Mouse (Mus musculus): ENCODE results near the gene Svbp. TPM values are rescaled to one million over a fixed set of nuclear protein-coding genes. Genes with fewer than 3 reads are reported as not detected.

Gene Svbp
- polyA plus RNA-seq, 1 experiment from 2014 or later, result 301 TPM

GRCm38 (mm10) chr4:119204672-119205071 is 9.6 kb downstream of the Svbp start:
- Histone ChIP-seq H3K27me3 (replicated peaks; ENCODE audit: control insufficient read depth, insufficient read depth, low read length) (no peaks in the 10 kb centered on the region), H3K27ac (ENCODE audit: low read depth, low read length) (no peak overlapping the region), H3K9me3 (replicated peaks; ENCODE audit: control insufficient read depth, low read length) (no peaks in the 10 kb centered on the region), H3K36me3 (ENCODE audit: control insufficient read depth, insufficient read depth, low read length) (peaks cover 16% of the 10 kb centered on the region), H3K9ac (ENCODE audit: low read length) (no peak overlapping the region), H3K4me2 (ENCODE audit: low read length) (no peak overlapping the region), H3K4me3 (ENCODE audit: low read depth, low read length) (no peak overlapping the region), H3K4me1 (ENCODE audit: control insufficient read depth, insufficient read depth, low read length) (no peaks in the 10 kb centered on the region)
- ATAC-seq (peak; percentile 55; the same call in 1 of the 2 replicates), DNase-seq (ENCODE audit: low spot score) (peak; percentile 85)
- WGBS, result 18% methylated on average over 8 of the region's 8 CpGs

DNA sequence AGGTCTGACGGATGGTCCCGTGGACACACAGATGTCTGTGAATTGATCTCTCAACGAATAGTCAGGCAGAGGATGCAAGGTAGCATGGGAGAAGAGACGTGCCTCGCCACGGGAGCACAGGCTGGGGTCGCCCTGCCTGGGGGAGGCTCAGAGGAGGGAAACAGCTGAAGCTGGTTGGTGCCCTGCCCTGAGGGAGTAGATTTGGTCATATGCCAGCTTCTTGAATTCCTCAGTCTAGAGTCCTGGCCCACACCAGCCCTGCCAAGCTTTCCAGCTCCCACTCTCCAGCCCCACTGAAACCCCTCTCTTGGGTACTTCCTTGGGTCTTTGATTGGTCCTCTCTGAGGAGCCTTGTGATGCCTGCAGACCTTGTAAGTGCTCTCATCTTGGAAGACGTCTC is 21.6 kb downstream of the Svbp start:
- no peak overlapping the region for H3K9ac ChIP-seq (ENCODE audit: low read length)
- DNase-seq (ENCODE audit: low spot score) (peak; percentile 17), ATAC-seq (0 out of 2 replicates have a peak, but pooled peaks have one; percentile 37)
- 81% methylated on average over 8 of the region's 8 CpGs for WGBS
- no peaks in the 10 kb centered on the region for H3K27me3 ChIP-seq (replicated peaks; ENCODE audit: control insufficient read depth, insufficient read depth, low read length)
- no peaks in the 10 kb centered on the region for H3K4me1 ChIP-seq (ENCODE audit: control insufficient read depth, insufficient read depth, low read length)
- no peaks in the 10 kb centered on the region for H3K36me3 ChIP-seq (ENCODE audit: control insufficient read depth, insufficient read depth, low read length)
- no peak overlapping the region for H3K4me3 ChIP-seq (ENCODE audit: low read depth, low read length)
- no peak overlapping the region for H3K27ac ChIP-seq (ENCODE audit: low read depth, low read length)
- H3K4me2 ChIP-seq (ENCODE audit: low read length), result no peak overlapping the region
- no peaks in the 10 kb centered on the region for H3K9me3 ChIP-seq (replicated peaks; ENCODE audit: control insufficient read depth, low read length)

DNA sequence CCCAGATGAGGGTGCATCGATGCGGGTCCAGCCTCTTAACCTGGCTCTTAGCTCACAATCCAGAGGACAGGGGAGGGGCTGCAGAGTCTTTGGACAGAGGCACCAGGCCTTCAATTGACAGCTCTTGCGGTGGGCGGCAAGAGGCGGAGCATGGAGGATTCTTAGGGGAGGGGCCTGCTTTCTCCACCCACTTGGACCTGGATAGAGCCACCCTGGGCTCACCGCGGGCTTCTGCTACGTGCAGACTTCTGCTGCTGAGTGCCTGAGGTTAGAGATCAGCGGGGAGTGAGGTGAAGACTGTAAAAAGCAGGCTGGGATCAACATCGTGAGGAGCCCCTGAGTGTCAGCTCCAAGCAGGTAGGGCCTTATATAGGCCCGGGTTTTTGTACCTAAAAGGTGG is 23.1 kb downstream of the Svbp start, which contains the start of gene Tmem269:
Gene Tmem269 (minus strand): TSS at position 49 of the 400 bp plus-strand sequence.
- ATAC-seq, result 0 out of 2 replicates have a peak, but pooled peaks have one; percentile 48
- Histone ChIP-seq H3K36me3 (ENCODE audit: control insufficient read depth, insufficient read depth, low read length) (no peaks in the 10 kb centered on the region), H3K27me3 (replicated peaks; ENCODE audit: control insufficient read depth, insufficient read depth, low read length) (no peaks in the 10 kb centered on the region), H3K4me3 (ENCODE audit: low read depth, low read length) (no peak within 1 kb of the TSS), H3K4me1 (ENCODE audit: control insufficient read depth, insufficient read depth, low read length) (no peaks in the 10 kb centered on the region), H3K4me2 (ENCODE audit: low read length) (no peak within 1 kb of the TSS), H3K9me3 (replicated peaks; ENCODE audit: control insufficient read depth, low read length) (no peaks in the 10 kb centered on the region), H3K27ac (ENCODE audit: low read depth, low read length) (no peak within 1 kb of the TSS), H3K9ac (ENCODE audit: low read length) (no peak within 1 kb of the TSS)
- DNase-seq (ENCODE audit: low spot score), result no peak
- WGBS, result 10% methylated on average over 11 of the region's 11 CpGs

DNA sequence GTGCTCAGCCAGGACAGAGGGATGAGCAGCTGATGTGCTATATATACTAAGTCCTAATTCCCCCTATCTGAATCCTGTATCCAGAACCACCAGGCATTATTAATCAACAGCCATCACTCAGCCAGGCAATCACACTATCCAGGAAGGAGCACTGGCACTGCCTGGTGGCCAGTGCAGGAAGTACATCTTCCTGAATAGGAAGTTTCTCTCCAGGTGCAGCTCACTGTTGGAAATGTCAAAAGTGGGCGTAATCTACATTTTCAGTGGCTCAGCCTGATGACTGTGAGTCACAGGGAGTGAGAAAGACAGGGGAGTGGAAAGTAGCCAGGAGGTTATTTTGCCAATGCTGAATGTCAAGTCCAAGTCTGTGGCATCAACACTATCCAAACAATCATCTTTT is 28.6 kb downstream of the Svbp start:
- ATAC-seq, result no peak; the same call in 1 of the 2 replicates
- 83% methylated on average over 1 of the region's 1 CpGs for WGBS
- Histone ChIP-seq H3K4me3 (ENCODE audit: low read depth, low read length) (no peak overlapping the region), H3K27ac (ENCODE audit: low read depth, low read length) (no peak overlapping the region), H3K36me3 (ENCODE audit: control insufficient read depth, insufficient read depth, low read length) (peaks cover 43% of the 10 kb centered on the region), H3K4me1 (ENCODE audit: control insufficient read depth, insufficient read depth, low read length) (no peaks in the 10 kb centered on the region), H3K4me2 (ENCODE audit: low read length) (no peak overlapping the region), H3K27me3 (replicated peaks; ENCODE audit: control insufficient read depth, insufficient read depth, low read length) (no peaks in the 10 kb centered on the region), H3K9me3 (replicated peaks; ENCODE audit: control insufficient read depth, low read length) (no peaks in the 10 kb centered on the region), H3K9ac (ENCODE audit: low read length) (no peak overlapping the region)
- DNase-seq (ENCODE audit: low spot score), result peak; percentile 43

- no peak overlapping the region for H3K4me2 ChIP-seq (ENCODE audit: low read length)
- H3K4me3 ChIP-seq (ENCODE audit: low read depth, low read length), result no peak overlapping the region
- H3K27me3 ChIP-seq (replicated peaks; ENCODE audit: control insufficient read depth, insufficient read depth, low read length), result no peaks in the 10 kb centered on the region
- no peaks in the 10 kb centered on the region for H3K4me1 ChIP-seq (ENCODE audit: control insufficient read depth, insufficient read depth, low read length)
- no peak overlapping the region for H3K9ac ChIP-seq (ENCODE audit: low read length)
- no peak for DNase-seq (ENCODE audit: low spot score)
- no peaks in the 10 kb centered on the region for H3K9me3 ChIP-seq (replicated peaks; ENCODE audit: control insufficient read depth, low read length)
- H3K36me3 ChIP-seq (ENCODE audit: control insufficient read depth, insufficient read depth, low read length), result peaks cover 43% of the 10 kb centered on the region
- no peak overlapping the region for H3K27ac ChIP-seq (ENCODE audit: low read depth, low read length)
- ATAC-seq, result no peak
- 96% methylated on average over 3 of the region's 3 CpGs for WGBS
Measured at GRCm38 (mm10) chr4:119224534-119224933, 29.4 kb downstream of the Svbp start.

GRCm38 (mm10) chr4:119225719-119226118 is 30.6 kb downstream of the Svbp start:
- Histone ChIP-seq H3K4me3 (ENCODE audit: low read depth, low read length) (no peak overlapping the region), H3K9ac (ENCODE audit: low read length) (no peak overlapping the region), H3K4me1 (ENCODE audit: control insufficient read depth, insufficient read depth, low read length) (no peaks in the 10 kb centered on the region), H3K36me3 (ENCODE audit: control insufficient read depth, insufficient read depth, low read length) (peaks cover 43% of the 10 kb centered on the region), H3K27me3 (replicated peaks; ENCODE audit: control insufficient read depth, insufficient read depth, low read length) (no peaks in the 10 kb centered on the region), H3K9me3 (replicated peaks; ENCODE audit: control insufficient read depth, low read length) (no peaks in the 10 kb centered on the region), H3K27ac (ENCODE audit: low read depth, low read length) (no peak overlapping the region), H3K4me2 (ENCODE audit: low read length) (no peak overlapping the region)
- DNase-seq (ENCODE audit: low spot score) (no peak), ATAC-seq (no peak)
- WGBS, result 90% methylated on average over 9 of the region's 9 CpGs

DNA sequence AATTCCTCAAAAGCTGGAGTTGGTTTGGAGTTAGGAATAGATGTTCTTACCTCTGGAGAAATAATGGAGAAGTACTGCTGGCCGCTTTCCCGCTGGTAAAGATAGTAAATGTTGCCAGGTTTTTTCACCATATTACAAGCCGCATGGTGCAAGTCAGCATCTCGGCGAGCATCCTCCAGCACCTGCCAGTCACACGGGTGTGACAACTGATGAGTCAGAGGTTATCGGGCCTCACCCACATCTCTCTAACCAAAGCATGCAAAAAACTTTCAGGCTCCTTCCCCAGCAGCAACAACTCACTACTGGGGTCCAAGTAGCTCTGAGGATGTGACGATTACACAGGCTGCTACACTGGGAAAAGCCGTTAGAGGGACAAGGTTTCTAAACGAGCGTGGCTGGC is 31.6 kb downstream of the Svbp start:
- peaks cover 5% of the 10 kb centered on the region for H3K4me1 ChIP-seq (ENCODE audit: control insufficient read depth, insufficient read depth, low read length)
- WGBS, result 93% methylated on average over 11 of the region's 11 CpGs
- no peak for ATAC-seq
- peaks cover 43% of the 10 kb centered on the region for H3K36me3 ChIP-seq (ENCODE audit: control insufficient read depth, insufficient read depth, low read length)
- no peak overlapping the region for H3K4me3 ChIP-seq (ENCODE audit: low read depth, low read length)
- H3K27ac ChIP-seq (ENCODE audit: low read depth, low read length), result no peak overlapping the region
- H3K4me2 ChIP-seq (ENCODE audit: low read length), result no peak overlapping the region
- H3K27me3 ChIP-seq (replicated peaks; ENCODE audit: control insufficient read depth, insufficient read depth, low read length), result no peaks in the 10 kb centered on the region
- no peaks in the 10 kb centered on the region for H3K9me3 ChIP-seq (replicated peaks; ENCODE audit: control insufficient read depth, low read length)
- no peak overlapping the region for H3K9ac ChIP-seq (ENCODE audit: low read length)
- DNase-seq (ENCODE audit: low spot score), result no peak

- Histone ChIP-seq H3K27ac (ENCODE audit: low read depth, low read length) (peak within 1 kb of the TSS; percentile 40; the same call in 1 of the 2 replicates), H3K9me3 (replicated peaks; ENCODE audit: control insufficient read depth, low read length) (no peaks in the 10 kb centered on the region), H3K4me1 (ENCODE audit: control insufficient read depth, insufficient read depth, low read length) (peaks cover 13% of the 10 kb centered on the region), H3K4me3 (ENCODE audit: low read depth, low read length) (peak within 1 kb of the TSS; percentile 89), H3K9ac (ENCODE audit: low read length) (peak within 1 kb of the TSS; percentile 82), H3K27me3 (replicated peaks; ENCODE audit: control insufficient read depth, insufficient read depth, low read length) (no peaks in the 10 kb centered on the region), H3K36me3 (ENCODE audit: control insufficient read depth, insufficient read depth, low read length) (peaks cover 16% of the 10 kb centered on the region; the same call in 1 of the 2 replicates), H3K4me2 (ENCODE audit: low read length) (peak within 1 kb of the TSS; percentile 95)
- WGBS, result under 1% methylated on average over 68 of the region's 71 CpGs
- DNase-seq (ENCODE audit: low spot score), result peak; percentile 100
- peak; percentile 98 for ATAC-seq
Measured at GRCm38 (mm10) chr4:119232410-119233255, 37.5 kb downstream of the Svbp start, which contains the start of the genes AU022252 and P3h1. Gene AU022252 (minus strand): TSS chr4:119232712. Gene P3h1 (plus strand): TSS chr4:119232915.

Data from forebrain, embryonic 14.5 days (tissue).